Mouse (Mus musculus): ENCODE measurements at regions not wholly inside any gene's neighbourhood (a gene's known extent, or its start where the extent isn't known, plus 50 kb on each side); places are given as distances from the start of the nearest gene placed in this dataset.

DNA sequence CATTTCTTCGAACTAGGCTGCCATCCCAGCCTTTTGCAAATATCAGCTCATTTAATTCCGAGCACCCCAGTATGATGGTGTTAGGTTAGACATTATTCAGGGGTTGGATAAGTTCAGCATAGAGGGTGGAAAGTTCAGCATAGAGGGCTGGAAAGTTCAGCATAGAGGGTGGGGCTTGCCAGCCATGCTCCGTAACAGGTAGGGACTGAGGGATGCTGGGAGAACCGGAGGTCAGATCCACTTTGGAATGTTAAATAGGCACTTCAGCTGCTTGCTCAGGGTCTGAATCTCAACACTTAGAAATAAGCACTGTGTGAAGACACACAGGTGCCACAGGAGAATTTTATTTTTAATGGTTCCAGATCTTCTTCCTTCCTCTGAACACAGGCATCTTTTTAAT, 1170.9 kb upstream of the A1bg start:
- Histone ChIP-seq H3K4me3 (replicated peaks; ENCODE audit: insufficient read depth, low read depth, low read length) (no peak overlapping the region), H3K4me1 (ENCODE audit: control insufficient read depth, insufficient read depth, low read length) (no peaks in the 10 kb centered on the region; the same call in 1 of the 2 replicates), H3K27ac (ENCODE audit: insufficient read depth, low read length) (no peak overlapping the region), H3K27me3 (ENCODE audit: control insufficient read depth, insufficient read depth, low read length) (no peaks in the 10 kb centered on the region; the same call in 1 of the 2 replicates)
- DNase-seq, result no peak
- TF ChIP-seq POLR2A (IDR thresholded peaks at IDR 0.05; ENCODE audit: borderline replicate concordance, insufficient read depth, low read length) (no peak), CTCF (IDR thresholded peaks at IDR 0.05; ENCODE audit: borderline replicate concordance, insufficient read depth, low read depth, low read length) (no peak)
- WGBS, result 80% methylated on average over 4 of the region's 4 CpGs

DNA sequence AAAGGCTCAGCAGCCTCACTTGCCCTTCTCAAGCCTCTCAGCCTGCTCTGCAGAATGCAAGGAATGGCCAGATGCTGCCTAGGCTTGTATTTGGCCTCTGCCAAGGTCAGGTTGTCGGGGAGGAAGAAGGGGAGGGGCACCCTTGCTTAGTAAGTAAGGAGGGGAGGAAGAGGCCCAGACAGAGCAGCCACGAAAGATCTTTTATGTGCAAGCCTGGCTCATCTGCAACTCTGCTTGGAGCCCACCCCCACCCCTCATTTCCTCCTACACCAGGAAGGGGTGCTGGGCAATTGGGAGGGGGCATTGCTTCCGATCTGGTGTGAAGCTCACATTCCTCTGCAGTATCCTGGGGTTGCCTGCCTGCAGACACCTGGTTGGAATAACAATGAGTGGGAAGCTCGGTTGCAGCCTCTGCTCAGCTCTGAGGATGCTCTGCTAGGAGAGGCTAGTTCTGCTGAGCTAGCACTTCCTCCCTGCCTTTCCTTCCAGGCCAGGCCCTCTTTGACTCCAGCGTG, 1169.9 kb upstream of the A1bg start:
- Histone ChIP-seq H3K4me3 (replicated peaks; ENCODE audit: insufficient read depth, low read depth, low read length) (no peak overlapping the region), H3K27ac (ENCODE audit: insufficient read depth, low read length) (no peak overlapping the region), H3K27me3 (ENCODE audit: control insufficient read depth, insufficient read depth, low read length) (no peaks in the 10 kb centered on the region; the same call in 1 of the 2 replicates), H3K4me1 (ENCODE audit: control insufficient read depth, insufficient read depth, low read length) (no peaks in the 10 kb centered on the region; the same call in 1 of the 2 replicates)
- no peak for DNase-seq
- WGBS, result 32% methylated on average over 5 of the region's 5 CpGs
- TF ChIP-seq CTCF (IDR thresholded peaks at IDR 0.05; ENCODE audit: borderline replicate concordance, insufficient read depth, low read depth, low read length) (no peak), POLR2A (IDR thresholded peaks at IDR 0.05; ENCODE audit: borderline replicate concordance, insufficient read depth, low read length) (no peak)

DNA sequence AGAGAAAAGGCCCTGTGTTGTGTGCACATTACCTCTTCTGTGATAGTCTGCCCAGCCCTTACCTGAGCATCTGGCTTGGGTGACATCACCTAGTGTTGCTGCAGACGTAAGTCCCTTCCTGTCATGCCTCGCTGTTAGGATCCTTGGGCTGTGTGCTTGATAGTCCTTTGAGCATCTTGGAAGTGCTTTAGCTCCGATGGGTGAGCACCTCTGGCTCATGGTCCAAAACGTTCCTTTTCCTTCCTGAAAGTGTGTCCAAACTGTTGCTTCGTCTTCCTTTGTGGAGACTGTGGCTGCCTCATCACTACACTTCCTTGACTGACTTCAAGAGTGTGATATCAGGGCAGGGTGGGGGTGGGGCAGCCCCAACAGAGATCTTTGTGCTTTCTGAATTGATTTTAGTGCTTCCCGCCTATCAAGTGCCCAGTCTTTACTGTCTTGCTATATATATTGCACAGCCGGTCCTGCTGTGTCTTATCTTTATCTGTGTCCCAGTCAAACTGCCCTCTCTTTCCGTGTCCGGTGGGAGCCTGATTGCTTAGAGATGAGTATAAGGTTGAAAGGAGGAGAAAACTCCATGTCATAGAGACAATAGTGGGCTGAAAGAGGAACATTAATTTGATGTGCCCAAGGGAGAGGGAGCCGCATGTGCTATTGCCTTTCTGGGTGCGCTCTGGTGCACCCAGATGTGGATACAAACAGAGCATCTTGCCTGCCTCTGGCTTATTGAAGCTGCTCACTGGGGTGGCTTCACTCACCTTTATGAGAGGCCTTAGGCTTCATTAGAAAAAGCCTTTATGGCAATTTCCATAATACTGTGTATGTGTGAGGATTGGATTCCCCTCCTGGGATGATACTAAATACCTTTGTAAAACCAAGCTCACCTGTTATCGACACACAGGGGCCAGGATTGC, 1169.2 kb upstream of the A1bg start:
- 78% methylated on average over 12 of the region's 12 CpGs for WGBS

DNA sequence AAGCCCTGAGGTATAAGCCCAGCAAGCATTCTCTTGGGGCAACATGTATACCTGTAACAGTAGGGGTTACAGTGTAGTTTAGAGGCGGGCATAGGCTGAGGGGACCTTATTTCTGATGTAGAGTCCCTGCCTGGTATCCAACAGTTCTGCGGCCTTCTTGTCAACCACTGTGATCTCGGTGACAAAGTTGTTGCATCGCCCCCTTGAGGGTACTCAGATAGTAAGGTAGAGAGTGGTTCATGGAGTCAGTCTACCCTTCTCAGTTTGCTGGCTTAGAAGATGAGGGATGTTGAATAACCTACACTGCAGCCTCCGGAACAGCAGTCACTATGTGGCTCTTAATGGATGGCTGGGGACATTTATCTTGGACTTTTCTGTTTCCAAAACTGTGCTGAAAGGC, 1168.3 kb upstream of the A1bg start:
- Histone ChIP-seq H3K27me3 (ENCODE audit: control insufficient read depth, insufficient read depth, low read length) (no peaks in the 10 kb centered on the region; the same call in 1 of the 2 replicates), H3K4me1 (ENCODE audit: control insufficient read depth, insufficient read depth, low read length) (no peaks in the 10 kb centered on the region; the same call in 1 of the 2 replicates), H3K27ac (ENCODE audit: insufficient read depth, low read length) (no peak overlapping the region), H3K4me3 (replicated peaks; ENCODE audit: insufficient read depth, low read depth, low read length) (no peak overlapping the region)
- 98% methylated on average over 5 of the region's 5 CpGs for WGBS
- no peak for DNase-seq
- no peak for TF ChIP-seq CTCF (IDR thresholded peaks at IDR 0.05; ENCODE audit: borderline replicate concordance, insufficient read depth, low read depth, low read length)
- no peak for TF ChIP-seq POLR2A (IDR thresholded peaks at IDR 0.05; ENCODE audit: borderline replicate concordance, insufficient read depth, low read length)

More for the DNA sequence above, 1169.2 kb upstream of the A1bg start:
- no peak for DNase-seq
- Histone ChIP-seq H3K4me1 (ENCODE audit: control insufficient read depth, insufficient read depth, low read length) (no peaks in the 10 kb centered on the region; the same call in 1 of the 2 replicates), H3K4me3 (replicated peaks; ENCODE audit: insufficient read depth, low read depth, low read length) (no peak overlapping the region), H3K27me3 (ENCODE audit: control insufficient read depth, insufficient read depth, low read length) (no peaks in the 10 kb centered on the region; the same call in 1 of the 2 replicates), H3K27ac (ENCODE audit: insufficient read depth, low read length) (no peak overlapping the region)
- no peak for TF ChIP-seq POLR2A (IDR thresholded peaks at IDR 0.05; ENCODE audit: borderline replicate concordance, insufficient read depth, low read length)
- peak; percentile 1; the same call in 1 of the 2 replicates for TF ChIP-seq CTCF (IDR thresholded peaks at IDR 0.05; ENCODE audit: borderline replicate concordance, insufficient read depth, low read depth, low read length)

DNA sequence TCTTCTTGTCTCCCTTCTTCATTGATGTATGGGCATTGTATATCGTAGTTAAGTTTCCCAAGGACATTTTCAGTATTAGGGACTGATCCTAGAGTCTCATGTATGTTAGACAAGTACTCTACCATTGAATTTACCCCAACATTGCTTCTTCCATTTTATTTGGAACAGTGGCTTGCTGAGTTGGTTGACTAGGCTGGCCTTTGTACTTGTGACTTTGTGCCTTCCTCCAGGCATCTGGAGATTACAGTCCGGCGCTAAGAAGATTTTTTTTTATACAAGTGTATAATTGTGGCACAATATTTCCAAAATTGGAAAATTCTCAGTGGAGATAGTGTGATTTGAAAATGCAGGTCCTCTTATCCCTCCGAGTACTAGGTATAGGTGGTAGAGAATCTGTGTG, 1165.5 kb upstream of the A1bg start:
- Histone ChIP-seq H3K4me3 (replicated peaks; ENCODE audit: insufficient read depth, low read depth, low read length) (no peak overlapping the region), H3K4me1 (ENCODE audit: control insufficient read depth, insufficient read depth, low read length) (no peaks in the 10 kb centered on the region; the same call in 1 of the 2 replicates), H3K27ac (ENCODE audit: insufficient read depth, low read length) (no peak overlapping the region), H3K27me3 (ENCODE audit: control insufficient read depth, insufficient read depth, low read length) (no peaks in the 10 kb centered on the region; the same call in 1 of the 2 replicates)
- TF ChIP-seq CTCF (IDR thresholded peaks at IDR 0.05; ENCODE audit: borderline replicate concordance, insufficient read depth, low read depth, low read length), result no peak
- no peak for TF ChIP-seq POLR2A (IDR thresholded peaks at IDR 0.05; ENCODE audit: borderline replicate concordance, insufficient read depth, low read length)
- WGBS, result 97% methylated on average over 4 of the region's 4 CpGs
- no peak for DNase-seq

DNA sequence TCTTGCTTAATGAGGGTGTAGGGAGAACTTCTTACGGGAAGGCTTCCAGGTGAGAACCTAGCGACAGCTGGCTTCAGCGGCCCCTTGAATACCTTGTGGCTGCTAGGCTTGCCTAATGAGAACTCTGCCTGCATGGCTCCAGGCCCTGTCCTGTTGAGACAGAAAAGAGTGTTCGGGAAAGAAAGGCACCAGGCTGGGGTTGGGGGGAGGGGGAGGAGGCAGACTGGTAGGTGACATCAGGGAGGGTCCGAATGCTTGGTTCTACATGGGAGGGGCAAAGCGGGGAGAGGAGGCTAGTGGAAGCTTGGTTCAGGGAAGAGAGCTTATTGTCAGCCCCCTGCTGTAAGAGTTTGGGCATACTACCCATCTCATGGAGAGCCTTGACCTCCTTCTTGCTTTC, 1164.9 kb upstream of the A1bg start:
- no peak overlapping the region for H3K27ac ChIP-seq (ENCODE audit: insufficient read depth, low read length)
- H3K27me3 ChIP-seq (ENCODE audit: control insufficient read depth, insufficient read depth, low read length), result no peaks in the 10 kb centered on the region; the same call in 1 of the 2 replicates
- TF ChIP-seq POLR2A (IDR thresholded peaks at IDR 0.05; ENCODE audit: borderline replicate concordance, insufficient read depth, low read length) (no peak), CTCF (IDR thresholded peaks at IDR 0.05; ENCODE audit: borderline replicate concordance, insufficient read depth, low read depth, low read length) (no peak)
- DNase-seq, result no peak
- no peaks in the 10 kb centered on the region; the same call in 1 of the 2 replicates for H3K4me1 ChIP-seq (ENCODE audit: control insufficient read depth, insufficient read depth, low read length)
- no peak overlapping the region for H3K4me3 ChIP-seq (replicated peaks; ENCODE audit: insufficient read depth, low read depth, low read length)
- 65% methylated on average over 6 of the region's 6 CpGs for WGBS

DNA sequence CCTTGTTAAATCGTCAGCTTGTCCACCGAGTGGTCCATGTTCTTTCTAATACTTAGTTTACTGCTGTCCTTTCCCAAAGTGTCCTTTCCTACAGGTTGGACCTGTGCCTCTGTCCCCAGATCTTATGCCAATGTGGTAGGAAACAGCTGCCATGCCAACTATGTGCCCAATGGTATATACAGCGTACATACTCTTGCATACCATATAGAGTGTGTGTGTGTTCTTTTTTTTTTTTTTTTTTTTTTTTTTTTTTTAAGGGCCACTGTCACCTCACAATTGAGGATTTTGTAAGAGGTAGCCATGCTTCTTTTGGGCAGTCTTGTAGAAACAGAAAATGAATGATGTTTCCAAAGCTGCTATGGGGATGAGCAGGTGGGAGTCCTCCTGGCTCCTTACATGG, 1163.2 kb upstream of the A1bg start:
- H3K27me3 ChIP-seq (ENCODE audit: control insufficient read depth, insufficient read depth, low read length), result no peaks in the 10 kb centered on the region; the same call in 1 of the 2 replicates
- no peak for DNase-seq
- WGBS, result 87% methylated on average over 3 of the region's 3 CpGs
- TF ChIP-seq CTCF (IDR thresholded peaks at IDR 0.05; ENCODE audit: borderline replicate concordance, insufficient read depth, low read depth, low read length) (no peak), POLR2A (IDR thresholded peaks at IDR 0.05; ENCODE audit: borderline replicate concordance, insufficient read depth, low read length) (no peak)
- H3K4me1 ChIP-seq (ENCODE audit: control insufficient read depth, insufficient read depth, low read length), result no peaks in the 10 kb centered on the region; the same call in 1 of the 2 replicates
- no peak overlapping the region for H3K27ac ChIP-seq (ENCODE audit: insufficient read depth, low read length)
- no peak overlapping the region for H3K4me3 ChIP-seq (replicated peaks; ENCODE audit: insufficient read depth, low read depth, low read length)

Measured in cerebellum, adult 2 months (tissue).